Mouse (Mus musculus) lung, postnatal 14 days (tissue): ENCODE data around the gene Gm38655.
"Not testable (repeated sequence)": the region's sequence is repeated elsewhere in the genome, so short reads cannot be mapped to it uniquely, and the experiment has no call there.

Experiments
- DNase-seq: peaks from one replicate; pipeline ENCODE4 v3.0.0; 2021

Gm38655 gene

GRCm38 (mm10) chr17:25175411-25175810 is at the start of gene Gm38655:
Gene Gm38655 (minus strand): TSS chr17:25175471.
- peak; percentile 22 for DNase-seq

- DNase-seq, result no peak
Observed at GRCm38 (mm10) chr17:25224586-25225222, 49.4 kb upstream of the Gm38655 start.

- no peak for DNase-seq
Observed at GRCm38 (mm10) chr17:25222951-25223601, 47.8 kb upstream of the Gm38655 start.

GRCm38 (mm10) chr17:25222504-25222940 is 47.3 kb upstream of the Gm38655 start:
- DNase-seq, result not testable (repeated sequence)

- peak; percentile 65 for DNase-seq
Observed at GRCm38 (mm10) chr17:25221821-25222503, 46.7 kb upstream of the Gm38655 start.

- no peak for DNase-seq
Observed at GRCm38 (mm10) chr17:25220746-25221145, 45.5 kb upstream of the Gm38655 start.

- no peak for DNase-seq
Observed at GRCm38 (mm10) chr17:25219492-25220295, 44.4 kb upstream of the Gm38655 start.

- no peak for DNase-seq
Observed at GRCm38 (mm10) chr17:25218967-25219366, 43.7 kb upstream of the Gm38655 start.

- DNase-seq, result no peak
Observed at GRCm38 (mm10) chr17:25215431-25215830, 40.2 kb upstream of the Gm38655 start.

- DNase-seq, result no peak
Observed at GRCm38 (mm10) chr17:25211705-25212104, 36.4 kb upstream of the Gm38655 start.

GRCm38 (mm10) chr17:25210680-25211466 is 35.6 kb upstream of the Gm38655 start:
- DNase-seq, result no peak

GRCm38 (mm10) chr17:25210006-25210405 is 34.7 kb upstream of the Gm38655 start:
- no peak for DNase-seq

GRCm38 (mm10) chr17:25202401-25202800 is 27.1 kb upstream of the Gm38655 start:
- DNase-seq, result no peak

- no peak for DNase-seq
Observed at GRCm38 (mm10) chr17:25189091-25189490, 13.8 kb upstream of the Gm38655 start.

- DNase-seq, result peak; percentile 80
Observed at GRCm38 (mm10) chr17:25188150-25189031, 13.1 kb upstream of the Gm38655 start, which contains the start of gene Unkl. Gene Unkl (plus strand): TSS chr17:25188397.

GRCm38 (mm10) chr17:25187784-25188149 is 12.5 kb upstream of the Gm38655 start:
- DNase-seq, result no peak

- DNase-seq, result no peak
Observed at GRCm38 (mm10) chr17:25184961-25185360, 9.7 kb upstream of the Gm38655 start.

- peak; percentile 99 for DNase-seq
Observed at GRCm38 (mm10) chr17:25184129-25184691, 8.9 kb upstream of the Gm38655 start, which contains the start of gene BC003965. Gene BC003965 (plus strand): TSS chr17:25184554.

- DNase-seq, result no peak
Observed at GRCm38 (mm10) chr17:25183232-25183631, 8.0 kb upstream of the Gm38655 start.

GRCm38 (mm10) chr17:25172558-25172957 is 2.7 kb downstream of the Gm38655 start:
- peak; percentile 26 for DNase-seq

- no peak for DNase-seq
Observed at GRCm38 (mm10) chr17:25169706-25170105, 5.6 kb downstream of the Gm38655 start.
